Mouse (Mus musculus): ENCODE results near the gene Sugct.

Sugct gene

DNA sequence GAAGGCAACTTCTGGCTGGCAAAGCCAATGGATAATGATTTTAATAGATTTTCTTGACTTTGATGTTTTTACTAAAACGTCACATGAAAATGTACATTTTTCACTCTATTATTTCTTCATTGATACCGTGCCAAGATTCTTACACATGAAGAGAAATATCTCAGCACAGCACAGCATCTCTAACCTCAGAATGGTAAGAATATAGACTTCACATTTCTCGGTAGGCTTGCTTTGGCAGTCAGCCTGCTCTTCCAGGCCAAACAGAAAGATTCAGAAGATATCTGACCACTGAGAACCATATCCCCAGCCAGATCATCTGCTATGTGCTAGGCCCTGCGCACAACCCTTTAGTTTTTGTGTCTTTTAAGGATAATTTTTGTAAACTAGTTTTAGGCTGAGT is 657.0 kb downstream of the Sugct start:
- DNase-seq (ENCODE audit: low spot score in 2 of 2), result no peak

DNA sequence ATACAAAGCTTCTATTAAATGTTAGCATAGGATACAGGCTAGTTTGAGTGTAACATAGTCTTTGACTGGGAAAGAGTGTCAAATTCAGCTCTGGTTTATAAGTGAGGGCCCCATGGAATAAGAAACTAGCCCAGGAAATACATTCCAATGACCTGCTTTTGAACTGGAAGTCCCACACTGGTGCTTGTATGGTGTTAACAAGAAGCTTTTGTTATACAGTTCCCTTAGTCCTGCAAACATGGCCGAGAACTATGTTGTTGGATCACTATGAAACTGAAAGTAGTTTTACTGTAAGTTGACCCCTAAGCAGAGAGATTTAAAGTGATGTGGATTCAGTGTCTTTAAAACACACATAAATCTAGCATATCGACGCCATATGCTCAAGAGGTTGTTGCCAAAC is 657.5 kb downstream of the Sugct start:
- no peak for DNase-seq (ENCODE audit: low spot score in 2 of 2)

DNA sequence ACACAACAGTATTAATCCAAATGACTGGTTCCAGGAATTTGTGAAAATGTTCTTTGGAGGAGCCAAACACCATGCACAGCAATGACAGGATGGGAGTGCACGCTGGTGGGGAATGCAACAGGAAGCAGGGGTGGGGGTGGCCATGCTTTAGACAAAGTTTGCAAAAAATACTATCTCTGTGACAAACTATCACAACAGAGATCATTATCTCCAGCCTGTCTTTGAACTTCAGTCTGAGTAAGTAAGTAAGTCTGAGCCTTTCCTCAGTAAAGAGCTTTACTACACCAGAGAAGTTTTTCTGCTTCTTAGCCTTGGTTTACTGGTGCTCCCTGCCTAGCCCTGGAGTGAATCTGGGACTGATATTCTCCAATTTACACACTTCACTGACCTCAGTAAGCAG is 664.6 kb downstream of the Sugct start:
- no peak for DNase-seq (ENCODE audit: low spot score in 2 of 2)

DNA sequence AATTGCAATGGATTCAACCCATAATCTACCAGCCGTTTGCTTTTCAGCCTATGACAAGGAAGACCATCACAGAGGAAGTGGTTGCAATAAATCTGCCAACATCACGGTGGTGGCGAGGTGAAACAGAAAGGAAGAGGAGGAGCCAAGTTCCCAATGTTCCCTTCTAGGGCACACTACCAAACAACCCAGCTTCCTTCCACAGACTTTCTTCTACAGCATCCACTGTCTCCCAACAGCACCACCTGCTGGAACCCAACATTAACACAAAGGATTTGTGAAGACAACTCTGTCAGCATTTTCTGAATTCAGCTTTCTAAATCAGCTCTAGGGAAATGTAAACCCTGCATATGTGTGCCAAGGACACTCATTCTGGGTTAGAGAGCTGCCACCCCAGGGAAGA is 666.8 kb downstream of the Sugct start:
- DNase-seq (ENCODE audit: low spot score in 2 of 2), result peak; percentile 48 to 75

DNA sequence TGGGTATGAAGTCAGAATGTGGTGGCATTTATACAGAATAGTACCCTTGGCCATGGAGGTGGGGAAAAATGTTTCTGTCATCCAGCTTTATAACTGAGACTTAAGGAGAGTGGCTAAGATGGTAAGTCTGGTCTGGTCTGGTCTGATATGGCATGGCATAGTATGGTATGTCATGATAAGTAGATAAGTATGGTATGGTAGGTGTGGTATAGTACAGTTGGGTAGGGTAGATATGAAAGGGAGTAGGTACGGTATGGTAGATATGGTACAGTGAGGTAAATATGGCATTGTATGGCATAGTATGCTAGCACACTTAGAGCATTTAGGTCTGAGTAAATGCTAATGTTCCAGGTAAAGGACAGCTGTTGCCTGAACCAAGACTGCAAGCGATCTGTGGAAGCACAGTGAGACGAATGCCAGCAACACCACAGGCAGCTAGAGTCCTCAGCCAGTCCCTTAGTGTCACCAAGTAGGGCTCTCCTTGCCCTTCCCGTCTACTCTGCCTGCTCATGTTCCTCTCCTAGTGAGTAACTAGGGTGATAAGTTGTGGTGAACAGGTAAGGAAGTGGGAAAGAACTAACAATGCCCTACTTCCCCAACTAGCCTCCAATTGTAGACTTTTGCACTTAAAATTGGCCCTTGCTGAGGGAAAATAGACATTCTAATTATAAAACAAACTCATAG is 667.4 kb downstream of the Sugct start:
- DNase-seq (ENCODE audit: low spot score in 2 of 2), result peak; percentile 21 to 26

DNA sequence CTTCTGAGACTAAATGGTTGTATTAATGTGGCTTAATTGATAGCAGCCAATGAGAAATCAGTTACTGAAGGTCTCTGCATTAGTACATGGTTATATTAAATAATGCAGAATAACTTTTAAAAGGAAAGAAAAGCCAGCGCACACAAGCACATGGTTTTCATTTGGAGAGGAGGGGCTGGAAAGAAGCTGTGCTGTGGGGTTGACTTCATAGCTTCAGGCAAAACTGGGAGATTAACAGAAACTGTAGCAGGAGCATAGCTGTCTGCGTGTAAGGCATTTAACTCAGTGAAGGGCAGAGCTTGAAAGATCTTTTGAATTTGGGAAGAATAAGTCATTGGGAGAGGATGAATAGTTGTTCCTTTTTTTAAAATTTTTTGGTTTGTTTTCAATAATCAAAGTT is 668.4 kb downstream of the Sugct start:
- no peak for DNase-seq (ENCODE audit: low spot score in 2 of 2)

DNA sequence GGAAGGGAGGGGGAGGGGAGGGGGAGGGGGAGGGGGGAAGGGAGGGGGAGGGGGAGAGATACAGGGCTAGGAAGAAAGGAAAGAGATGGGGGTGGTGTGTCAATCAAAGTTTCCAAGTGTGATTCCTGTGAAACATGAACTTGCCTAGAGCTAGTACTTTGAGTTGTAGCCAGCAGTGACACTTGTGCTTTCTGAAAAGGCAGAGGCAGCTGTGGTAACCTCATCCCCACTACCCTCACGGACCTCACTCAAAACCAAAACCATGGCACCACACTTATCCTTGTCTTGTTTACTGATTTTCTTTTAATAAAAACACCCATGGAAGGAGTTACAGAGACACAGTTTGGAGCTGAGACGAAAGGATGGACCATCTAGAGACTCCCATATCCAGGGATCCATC is 698.9 kb downstream of the Sugct start:
- no peak for DNase-seq (ENCODE audit: low spot score in 2 of 2)

DNA sequence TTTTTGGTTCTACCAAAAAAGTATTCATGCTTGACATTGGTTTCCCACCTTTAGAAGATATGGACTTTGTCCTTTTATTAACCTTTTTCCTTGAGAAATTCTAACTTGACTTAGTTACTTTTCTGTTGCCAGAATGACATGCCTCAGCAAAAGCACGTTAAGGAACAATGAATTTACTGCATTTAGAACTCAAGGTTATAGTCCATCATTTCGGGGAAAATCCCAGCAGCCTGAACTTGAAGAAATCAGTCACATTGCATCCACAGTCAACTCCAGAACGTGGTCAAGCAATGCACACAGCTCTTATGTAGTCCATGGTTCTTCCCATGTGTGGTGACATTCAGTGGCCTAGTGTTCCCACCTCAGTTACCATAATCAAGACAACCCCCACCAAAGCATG is 700.0 kb downstream of the Sugct start:
- no peak for DNase-seq (ENCODE audit: low spot score in 2 of 2)

DNA sequence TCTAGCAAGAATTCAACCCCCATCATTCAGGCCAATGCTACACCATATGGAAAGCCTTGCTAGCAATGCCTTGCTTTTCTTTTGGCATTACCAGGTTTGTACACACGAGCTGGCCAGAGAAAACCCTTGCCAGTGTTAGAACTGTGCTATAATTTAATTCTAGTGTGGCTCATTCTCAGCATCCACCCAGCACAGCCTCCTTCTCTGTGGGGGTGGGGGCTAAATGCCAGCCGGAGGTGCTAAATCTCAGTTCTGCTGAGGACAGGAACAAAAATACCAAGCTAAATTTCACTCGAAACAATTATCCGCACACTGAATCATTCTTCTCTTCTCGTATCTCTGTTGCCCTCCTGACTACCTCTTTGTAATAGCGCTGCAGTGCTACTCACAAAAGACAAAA is 717.6 kb downstream of the Sugct start:
- DNase-seq (ENCODE audit: low spot score in 2 of 2), result no peak

DNA sequence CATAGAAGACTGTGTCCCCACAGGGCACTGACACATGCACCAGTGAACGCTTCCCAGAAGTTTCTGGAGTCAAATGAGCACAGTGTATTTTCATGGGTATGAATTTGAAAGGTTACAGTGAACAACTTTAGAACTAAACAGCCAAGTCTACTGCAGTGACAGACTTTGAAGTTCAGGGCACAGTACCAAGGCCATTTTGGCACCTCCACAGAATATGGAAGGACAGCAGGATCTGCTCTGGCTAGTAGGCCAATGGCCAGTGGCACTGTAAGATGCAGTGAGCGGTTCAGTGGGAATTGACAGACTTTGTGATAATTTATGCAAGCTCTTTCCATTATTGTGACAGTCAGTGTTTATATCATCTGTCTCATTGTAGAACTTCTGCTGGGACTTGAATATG is 724.1 kb downstream of the Sugct start:
- no peak for DNase-seq (ENCODE audit: low spot score in 2 of 2)

DNA sequence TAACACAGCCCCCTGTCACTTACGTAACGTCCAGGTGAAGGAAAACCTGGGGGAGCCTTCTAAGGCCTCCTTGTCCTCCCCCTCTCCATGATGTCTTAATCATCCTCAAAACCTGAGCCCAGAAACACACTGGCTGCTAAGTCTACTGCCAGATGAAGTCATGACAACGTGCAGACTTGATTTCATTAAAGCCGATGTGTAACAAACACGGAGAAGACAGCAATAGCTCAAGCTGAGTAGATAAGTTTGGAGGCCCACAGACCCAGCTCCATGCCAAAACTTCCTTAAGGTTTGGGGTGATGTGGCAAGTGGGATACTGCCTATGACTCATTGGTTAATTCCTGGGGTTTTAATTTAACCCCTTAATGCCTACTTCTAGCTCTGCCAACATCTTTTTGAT is 726.4 kb downstream of the Sugct start:
- DNase-seq (ENCODE audit: low spot score in 2 of 2), result no peak

DNA sequence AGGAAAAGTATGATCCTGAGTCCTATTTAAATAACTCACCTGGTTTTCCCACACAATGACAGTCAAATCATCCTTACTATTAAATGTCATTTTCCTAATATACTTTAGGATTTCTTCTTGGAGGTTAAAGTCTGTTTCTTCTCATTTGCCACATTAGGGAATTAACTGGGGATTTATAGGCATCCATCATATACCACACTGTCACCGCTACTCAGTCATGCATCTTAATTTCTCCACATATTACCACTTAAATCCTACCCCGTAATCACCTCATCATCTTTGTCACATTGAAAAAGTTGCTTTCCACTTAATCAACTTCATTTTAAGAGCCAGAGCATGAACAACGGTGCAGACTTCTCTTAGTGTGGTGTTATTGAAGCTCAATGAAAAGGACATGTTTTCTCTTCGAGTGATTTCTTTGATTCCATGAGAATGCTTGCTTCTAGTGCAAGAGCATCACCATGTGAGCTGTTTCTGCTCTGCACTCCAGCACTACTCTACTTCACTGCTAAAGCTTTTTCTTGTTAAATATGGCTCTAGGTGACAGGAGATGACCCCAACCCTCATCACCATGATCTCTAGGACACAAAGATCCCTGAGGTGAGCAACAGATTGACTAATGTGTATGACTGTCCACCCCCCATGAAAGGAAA is 730.4 kb downstream of the Sugct start:
- DNase-seq (ENCODE audit: low spot score in 2 of 2), result no peak

DNA sequence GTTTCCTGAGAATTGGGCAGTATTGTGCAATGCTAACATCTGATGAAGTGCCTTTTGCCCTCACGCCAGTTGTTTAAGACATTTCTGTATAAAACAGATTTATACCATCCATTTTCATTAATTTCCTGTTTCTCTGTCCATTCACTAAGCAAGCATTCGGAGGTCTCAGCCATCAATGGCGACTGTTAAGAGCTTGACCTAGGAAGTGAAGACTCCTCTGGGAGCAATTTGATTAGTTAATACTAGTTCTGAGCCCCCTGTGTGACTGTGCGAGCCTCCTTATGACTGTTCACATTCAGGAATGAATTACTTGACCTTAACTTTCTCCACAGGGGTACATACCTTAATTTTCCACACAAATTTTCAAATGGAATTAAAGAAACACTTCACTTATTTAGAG is 743.3 kb downstream of the Sugct start:
- no peak for DNase-seq (ENCODE audit: low spot score in 2 of 2)

DNA sequence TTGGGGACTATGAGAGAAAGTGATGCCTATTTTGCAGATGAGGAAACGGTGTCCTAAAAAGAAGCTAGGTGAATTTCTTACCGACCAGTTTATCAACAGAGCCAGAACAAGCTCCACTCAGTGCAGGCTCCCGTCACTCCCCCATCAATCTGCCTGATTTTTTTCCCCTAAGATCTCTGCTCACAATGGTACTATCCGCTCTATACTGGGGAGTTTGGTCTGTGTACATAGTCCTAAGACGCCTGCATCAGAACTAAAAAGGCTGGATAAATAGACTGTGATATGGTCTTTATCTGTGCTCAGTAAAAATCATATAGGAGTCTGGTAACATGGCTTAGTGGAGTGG is 755.9 kb downstream of the Sugct start:
- DNase-seq (ENCODE audit: low spot score in 2 of 2), result no peak

DNA sequence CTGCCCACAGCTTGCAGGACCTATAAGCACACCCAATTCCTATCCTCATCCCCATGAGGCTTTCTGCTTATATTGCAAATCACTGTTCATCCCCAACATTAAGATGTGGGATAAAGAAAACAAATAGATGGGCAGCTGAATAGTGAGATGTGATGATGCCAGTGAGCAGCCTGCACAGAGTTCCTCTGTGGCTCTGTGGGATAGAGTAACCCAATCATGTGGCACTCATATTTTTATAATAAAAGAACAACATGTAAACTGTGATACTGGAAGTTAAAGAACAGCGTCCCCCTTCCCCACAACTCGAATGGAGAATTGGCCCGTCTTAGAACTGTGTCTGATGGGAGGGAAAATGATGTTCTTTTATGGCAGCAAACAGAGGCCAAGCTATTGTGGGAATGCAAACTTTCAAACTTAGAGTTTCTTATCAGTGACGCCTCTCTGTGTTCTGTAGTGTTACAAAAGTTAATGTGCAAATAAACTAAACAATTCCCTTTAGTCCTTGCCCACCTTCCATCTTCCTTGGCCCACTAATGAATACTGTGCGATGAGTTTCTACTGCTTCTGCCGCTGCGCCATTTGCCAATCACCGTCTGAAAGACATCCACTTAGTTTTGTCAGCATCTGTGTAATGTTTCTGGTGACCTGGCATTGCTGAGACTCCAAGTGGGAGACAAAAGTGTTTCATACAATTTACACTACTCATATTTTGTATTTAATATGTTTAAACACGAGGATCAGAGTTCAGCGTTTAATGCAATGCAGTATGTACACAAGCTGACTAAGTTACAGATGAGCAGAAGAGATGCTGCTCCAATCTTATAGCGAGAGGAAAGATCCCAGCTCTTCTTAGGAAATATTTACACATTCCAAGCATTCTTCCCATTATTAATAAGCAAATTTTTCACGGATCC is 756.5 kb downstream of the Sugct start:
- DNase-seq (ENCODE audit: low spot score in 2 of 2), result no peak

DNA sequence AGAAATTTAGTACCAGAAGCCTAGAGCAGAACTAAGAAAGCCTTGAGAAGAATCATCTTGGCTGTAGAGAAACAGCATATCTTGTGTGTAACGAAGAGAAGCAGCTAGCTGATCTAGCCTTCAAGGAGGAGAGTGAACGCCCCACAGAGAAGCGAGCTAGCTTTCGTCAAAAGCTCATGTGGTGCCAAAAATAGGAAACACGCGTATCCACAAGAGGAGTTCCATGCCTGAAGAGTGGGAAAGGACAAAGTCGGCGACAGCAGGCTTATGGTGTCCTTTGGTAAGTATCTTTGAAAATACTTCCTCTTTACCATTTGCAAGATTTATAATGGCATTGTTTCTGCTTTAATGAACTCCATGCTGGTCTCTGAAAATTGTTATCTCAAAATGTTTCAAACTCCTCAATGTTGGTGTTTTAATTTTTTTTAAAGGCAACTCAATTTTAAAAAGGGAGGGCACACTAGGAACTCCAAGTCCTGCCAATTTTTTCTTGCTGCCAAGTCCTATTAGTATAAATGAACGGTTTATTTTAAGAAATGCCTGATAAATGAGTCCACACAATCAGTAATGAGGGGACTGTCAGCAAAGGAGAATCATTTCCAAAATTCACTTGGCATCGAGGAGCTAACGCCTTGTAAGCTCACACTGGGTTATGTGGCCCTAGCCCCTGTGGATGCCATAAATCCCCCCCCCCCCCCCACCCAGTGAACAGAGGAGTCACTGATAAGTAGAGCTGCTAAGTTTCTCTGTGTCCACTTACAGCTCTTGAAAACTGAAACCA is 757.7 kb downstream of the Sugct start:
- no peak for DNase-seq (ENCODE audit: low spot score in 2 of 2)

DNA sequence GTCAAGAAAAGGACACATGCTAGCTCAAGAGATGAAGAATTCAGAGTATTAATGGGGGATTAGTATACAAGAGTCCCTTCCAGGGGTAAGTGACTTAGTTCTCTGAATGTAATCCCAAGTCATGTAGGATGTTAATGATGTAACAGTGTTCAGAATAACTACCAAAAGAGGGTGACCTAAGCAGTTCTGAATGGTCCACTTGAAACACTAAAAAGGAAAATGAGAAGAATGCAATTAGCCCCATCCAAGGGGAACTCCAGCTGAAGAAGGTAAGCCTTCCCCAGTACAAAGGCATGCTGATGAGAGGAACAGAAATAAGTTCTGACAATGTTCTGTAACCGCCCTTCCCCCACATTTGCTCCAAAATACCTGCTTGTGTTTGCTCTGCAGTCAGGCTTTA is 760.3 kb downstream of the Sugct start:
- DNase-seq (ENCODE audit: low spot score in 2 of 2), result no peak

DNA sequence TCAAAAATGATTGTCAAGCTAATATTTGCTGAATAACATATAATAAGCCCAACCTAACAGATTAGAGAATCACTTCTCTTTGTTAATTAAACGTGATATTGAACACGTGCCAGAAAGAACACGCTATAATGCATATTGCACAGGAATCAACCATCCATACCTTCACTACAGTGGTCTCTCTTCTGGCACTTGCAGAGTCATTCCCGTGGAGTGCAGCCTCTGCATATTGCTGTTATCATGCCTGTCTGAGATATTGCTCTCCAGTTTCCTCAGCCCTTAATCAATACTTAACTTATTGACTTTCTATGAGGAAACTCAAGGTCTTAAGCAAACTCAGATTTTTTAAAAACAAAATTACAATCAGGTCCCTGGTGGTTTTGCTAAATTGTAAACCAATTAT is 761.8 kb downstream of the Sugct start:
- no peak for DNase-seq (ENCODE audit: low spot score in 2 of 2)

DNA sequence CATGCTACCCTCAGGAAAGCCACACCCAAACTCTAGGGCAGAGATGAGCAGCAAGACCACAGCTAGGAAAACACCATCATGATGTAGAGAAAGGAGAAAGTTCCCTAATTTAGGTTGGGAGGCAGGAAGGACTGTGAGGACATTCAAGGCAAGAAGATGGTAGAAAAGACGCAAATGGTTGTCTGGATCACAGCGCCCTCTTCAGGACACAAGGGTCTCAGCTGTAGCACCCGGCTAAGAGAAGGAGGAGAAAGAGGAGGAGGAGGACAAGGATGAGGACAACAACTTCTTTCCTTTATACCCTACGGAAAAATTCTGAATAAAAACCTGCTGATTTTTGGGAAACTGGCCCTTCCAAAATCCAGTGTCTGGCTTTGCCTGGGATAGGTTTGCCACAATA is 774.0 kb downstream of the Sugct start:
- DNase-seq (ENCODE audit: low spot score in 2 of 2), result peak in 1 of 2 experiments; percentile 26

DNA sequence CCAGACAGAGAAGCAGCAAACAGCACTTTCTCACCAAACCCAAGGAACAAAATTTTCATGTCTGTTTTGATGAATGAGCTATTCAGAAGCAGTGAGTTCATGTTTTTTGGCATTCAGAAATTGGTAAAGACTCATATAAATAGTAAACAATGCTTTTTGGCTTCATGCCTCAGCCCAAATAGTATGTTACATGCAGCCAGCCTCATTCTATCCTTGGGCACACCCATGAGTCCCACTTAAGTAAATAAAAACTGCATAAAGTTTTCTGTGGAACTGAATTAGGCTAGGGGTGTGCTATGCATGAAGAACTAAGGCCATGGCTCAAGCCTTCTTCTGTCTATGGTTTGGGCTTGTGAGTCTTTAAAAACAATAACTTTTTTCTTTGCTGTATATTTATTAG is 779.7 kb downstream of the Sugct start:
- DNase-seq (ENCODE audit: low spot score in 2 of 2), result no peak

DNA sequence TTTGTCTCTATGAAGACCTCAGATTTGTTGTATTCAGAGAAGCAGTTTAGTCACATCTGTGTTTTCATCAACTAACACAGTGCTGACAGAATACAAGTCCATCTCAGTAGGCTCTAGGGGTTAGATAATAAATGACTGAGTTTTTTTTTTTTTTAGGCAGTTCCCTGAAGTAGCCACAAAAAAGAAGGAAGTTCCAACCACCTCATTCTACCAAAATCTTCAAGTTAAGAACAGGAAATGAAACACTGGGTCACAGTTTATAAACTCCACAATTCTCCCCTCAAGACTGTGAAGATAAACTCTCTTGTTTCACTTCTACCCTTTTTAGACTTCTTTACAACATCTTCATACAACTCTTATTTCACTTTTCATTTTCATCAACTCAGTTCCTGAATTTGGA is 783.1 kb downstream of the Sugct start:
- no peak for DNase-seq (ENCODE audit: low spot score in 2 of 2)

DNA sequence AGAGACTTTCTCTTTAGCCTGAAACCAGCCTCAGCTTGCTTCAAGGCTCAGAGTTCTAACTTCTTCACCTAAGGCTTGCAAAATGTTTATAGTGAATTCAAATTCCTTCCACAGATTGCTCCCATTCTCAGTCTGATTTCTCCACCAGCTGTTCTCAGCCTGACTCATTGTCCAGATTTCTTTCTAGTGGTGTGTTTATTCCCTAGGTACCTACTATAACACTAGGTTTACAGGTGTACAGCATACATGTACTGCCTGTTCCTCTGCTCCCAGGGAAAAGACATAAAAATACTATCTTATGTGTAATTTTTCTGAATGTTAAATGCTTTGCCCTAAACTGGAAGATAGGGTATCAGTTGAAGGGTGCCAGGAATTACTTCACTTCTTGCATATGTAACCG is 788.4 kb downstream of the Sugct start:
- no peak for DNase-seq (ENCODE audit: low spot score in 2 of 2)

All from spleen, postnatal 10 days (tissue).